Mouse (Mus musculus): Measurements from ENCODE around the gene Topaz1.

Gene Topaz1

DNA sequence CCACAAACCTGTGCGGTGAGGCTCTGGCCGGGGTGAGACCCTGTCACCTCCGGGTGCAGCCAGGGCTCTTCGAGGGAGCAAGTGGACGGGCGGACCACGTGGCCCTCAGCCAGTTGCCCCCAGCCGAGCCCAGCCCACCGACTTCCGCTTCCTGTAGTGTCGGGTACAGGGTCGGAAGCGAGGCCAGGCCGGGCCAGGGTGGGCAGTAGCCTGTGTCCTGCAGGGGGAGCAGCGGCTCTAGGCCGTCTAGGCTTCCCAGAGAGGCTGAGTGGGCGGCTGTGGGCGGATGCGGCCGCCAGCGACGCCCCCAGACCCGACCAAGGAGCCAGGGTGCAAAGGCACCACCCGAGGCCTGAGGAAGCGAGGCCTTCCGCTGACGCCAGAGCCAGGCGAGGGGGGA, at the start of gene Topaz1:
Gene Topaz1 (plus strand): TSS at position 287 of the 400 bp plus-strand sequence.
- in situ Hi-C loops (cut with MseI, MboI) = no loop called here

DNA sequence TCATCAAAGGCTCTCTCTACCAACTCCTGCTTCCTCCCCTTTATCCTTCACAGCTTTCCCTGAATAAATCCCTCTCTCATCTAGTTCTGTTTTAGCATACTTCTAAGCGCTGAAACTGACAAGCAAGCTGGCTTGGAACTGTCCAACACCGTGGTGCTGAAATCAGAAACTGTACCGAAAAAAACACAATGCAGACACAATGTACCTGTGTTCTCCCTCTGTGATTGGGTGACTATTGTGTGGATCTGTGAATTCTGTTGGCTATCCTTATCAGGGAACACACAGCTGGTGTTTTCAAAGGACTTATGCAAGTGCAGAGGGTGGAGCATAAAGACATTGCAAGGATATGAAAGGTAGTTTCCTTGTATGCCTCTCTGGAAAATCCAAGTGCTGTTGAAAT, 45.3 kb upstream of the Topaz1 start:
- in situ Hi-C loops (cut with MseI, MboI) = no loop called here

DNA sequence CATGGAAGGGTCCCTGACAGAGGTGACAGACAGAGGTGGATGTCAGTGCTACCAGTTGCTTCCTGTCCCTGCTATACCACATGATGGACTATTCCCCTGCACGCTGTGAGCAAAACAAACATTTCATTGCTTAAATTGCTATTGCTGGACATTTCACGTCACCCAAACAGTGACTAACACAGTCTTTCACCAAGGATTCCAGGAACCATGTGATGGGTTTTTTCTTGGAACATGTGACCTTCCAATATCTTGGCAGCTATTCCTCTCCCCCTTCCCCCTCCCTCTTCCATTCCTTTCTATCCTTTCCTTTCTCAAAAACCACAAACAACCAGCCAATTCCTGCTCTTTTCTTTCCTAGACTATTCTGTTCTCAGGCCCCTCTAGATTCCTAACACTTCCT, 33.3 kb upstream of the Topaz1 start:
- in situ Hi-C loops (cut with MseI, MboI) = no loop called here

DNA sequence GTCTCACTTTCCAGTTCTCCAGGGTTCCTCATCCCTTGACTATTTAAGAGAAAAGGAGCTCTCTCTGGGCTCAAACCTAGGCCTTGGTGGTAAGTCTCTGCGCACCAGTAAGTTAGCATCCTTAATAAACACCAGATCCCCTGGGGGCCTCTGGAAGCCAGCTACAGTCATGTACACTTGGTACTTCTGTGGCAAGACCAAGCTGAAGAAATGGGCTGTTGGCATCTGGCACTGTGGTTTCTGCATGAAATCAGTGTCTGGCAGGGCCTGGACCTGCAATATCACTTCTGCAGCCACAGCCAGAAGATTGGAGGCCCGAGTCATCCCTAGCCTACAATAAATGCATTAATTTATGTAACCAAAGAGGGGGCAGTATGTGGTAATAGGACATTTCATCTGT, 32.1 kb upstream of the Topaz1 start:
- in situ Hi-C loops (cut with MseI, MboI) = no loop called here

DNA sequence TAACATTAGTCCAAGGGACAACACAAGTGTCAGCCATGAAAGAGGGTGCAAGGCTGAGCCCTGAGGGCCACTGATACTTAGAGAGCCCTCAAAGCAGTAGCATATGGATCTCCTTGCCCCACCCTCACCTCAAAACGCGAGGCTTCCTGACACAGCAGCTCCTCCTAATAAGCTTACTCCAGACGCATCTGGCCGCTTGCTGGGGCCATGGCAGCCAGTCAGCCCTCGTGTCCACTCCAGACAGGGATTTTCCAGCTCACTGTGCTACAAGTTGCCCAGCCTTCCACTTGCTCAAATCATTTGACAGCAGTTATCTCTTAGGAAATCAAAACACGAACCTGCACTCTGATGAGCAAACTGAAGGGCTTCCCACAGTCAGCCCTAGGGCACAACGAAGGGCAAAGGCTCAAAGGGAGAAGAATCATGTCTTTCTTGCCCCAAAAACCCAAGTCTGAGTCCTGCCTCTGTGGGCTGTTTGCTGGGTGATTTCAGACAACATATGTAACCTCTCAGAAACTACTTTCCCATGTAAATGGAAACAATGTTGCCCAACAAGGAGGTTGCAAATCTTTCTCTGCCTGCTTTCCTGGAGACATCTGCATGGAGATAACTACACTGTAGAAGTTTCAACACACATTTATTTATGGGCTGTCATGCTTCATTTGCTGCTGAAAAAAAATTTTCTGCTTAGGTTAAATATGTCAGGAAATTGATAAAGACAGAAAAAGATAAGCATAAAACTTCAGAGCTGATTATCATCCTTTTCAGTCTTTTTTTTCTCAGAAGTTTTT, 30.8 kb upstream of the Topaz1 start:
- in situ Hi-C loops (cut with MseI, MboI) = no loop called here

DNA sequence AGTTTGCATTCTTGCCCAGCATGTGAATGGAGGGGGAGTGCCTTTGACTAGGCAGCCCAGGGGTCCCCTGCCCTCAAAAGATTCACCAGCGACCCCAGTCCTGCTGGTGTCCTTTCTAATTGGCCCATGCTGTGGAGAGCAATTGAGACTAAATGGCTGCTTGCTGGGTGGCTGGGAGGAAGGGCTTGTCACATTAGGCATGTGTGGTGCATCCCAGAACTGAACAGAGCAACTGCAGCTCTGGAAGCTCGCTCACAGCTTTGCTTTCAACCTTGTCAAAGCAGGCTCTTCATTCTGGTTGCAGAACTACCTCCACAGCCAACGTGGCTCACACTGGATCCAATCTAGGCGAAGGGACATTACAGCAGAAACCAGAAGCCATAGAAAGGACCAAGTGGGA, 24.9 kb upstream of the Topaz1 start:
- in situ Hi-C loops (cut with MseI, MboI) = loop anchor here in 1 of 2 experiments (10.0 kb wide), 1 partner anchor 107 kb away; no protein-coding TSS in a partner anchor

DNA sequence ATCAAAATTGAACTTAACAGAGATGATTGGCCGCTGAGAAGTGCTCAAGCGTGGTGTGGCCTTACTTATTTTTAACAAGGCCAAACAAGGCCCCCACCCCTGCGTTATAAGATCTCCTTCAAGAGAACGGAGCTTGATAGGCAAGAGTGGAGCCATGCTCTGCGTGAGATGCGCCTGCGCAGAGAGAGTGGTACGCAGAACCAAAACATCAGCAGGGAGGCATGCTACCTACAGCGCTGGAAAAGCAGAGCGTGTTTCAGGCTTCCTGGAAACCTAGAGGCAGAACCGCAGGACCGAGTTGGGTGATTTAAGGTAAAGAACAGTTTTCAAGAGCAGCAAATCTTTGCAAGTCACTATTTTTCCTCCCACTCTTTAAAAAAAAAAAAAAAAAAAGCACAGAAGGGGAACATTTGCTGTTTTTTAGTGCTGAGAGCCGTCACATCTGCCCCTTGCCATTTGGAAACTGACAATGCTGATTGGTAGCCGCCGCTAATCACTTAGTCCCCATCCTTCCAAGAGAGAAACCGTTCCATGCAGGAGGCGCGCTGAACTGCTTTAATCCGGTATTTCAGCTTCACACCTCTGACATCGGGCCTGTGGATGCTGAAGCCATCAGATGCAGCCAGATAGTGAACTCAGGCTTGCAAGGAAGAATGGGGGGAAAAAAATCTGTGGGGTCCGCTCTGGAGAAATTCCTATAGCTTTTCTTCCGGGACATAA, 21.9 kb upstream of the Topaz1 start:
- in situ Hi-C loops (cut with MseI, MboI) = loop anchor here in 1 of 2 experiments (10.0 kb wide), 1 partner anchor 110 kb away; no protein-coding TSS in a partner anchor

DNA sequence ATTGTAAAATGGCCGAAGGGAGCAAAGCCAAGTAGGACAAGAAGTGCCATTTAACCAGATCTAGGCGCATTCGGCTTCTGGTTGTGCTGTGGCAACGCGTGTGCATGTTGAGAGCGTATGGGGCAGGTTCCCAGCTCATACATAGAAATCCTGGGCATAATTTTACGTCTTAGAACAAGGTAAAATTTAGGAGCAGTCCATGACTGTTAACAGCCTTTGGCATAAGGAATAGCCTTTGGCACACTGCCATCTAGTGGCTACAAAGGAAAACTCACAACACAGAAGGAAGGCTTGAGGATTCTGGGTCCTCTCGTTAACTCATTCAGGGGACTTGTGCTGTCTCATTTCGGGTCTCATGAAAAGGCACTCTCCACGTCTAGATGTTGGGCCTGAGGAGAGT, 17.6 kb upstream of the Topaz1 start:
- in situ Hi-C loops (cut with MseI, MboI) = loop anchor here in 1 of 2 experiments (10.0 kb wide), 1 partner anchor 115 kb away; no protein-coding TSS in a partner anchor

DNA sequence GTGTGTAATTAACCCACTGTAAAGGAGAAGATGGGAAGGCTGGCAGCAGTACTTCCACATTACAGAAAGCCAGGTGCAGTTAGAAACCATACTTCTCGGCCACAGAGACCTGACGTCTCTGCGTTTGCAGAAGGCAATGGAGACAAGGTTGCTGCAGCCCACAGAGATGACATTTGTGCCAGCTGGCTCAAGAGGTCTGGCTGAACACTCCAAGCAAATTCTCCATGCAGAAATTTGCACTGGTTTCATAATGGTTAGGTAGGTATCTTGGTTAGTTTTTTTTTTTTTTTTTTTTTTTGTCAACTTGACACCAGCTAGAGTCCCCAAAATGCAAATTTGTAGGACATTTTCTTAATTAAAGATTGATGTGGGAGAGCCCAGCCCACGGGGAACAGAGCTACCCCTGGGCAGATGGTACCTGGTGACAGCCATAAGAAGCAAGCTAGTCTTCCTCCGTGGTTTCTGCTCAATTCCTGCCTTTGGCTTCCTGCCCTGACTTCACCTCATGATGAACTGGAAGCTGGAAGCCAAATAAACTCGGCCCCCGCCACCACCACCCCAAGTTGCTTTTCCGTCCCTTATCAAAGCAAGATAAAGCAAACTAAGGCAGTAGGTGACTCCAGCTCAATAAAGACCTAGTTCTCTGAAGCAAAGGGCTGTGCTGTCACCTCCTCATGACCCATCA, 14.9 kb upstream of the Topaz1 start:
- in situ Hi-C loops (cut with MseI, MboI) = no loop called here

DNA sequence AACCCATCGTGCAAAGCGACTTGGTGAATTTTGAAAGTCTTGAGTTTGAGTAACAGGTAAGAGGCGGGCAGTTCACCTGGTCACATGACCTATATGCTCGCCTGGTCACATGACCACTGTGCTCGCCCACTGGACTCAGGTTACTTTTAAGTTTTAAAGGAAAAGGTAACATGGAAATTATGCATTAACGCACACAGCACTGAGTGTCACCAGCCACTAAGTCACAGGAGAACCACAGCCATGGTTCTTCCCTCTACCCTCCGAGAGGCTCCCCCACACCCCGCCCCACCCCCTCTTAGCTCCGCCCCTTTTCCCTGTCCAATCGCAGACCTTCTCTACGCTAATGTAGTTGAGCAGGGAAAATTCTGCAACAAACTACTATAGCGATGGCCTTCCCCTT, 13.9 kb upstream of the Topaz1 start:
- in situ Hi-C loops (cut with MseI, MboI) = no loop called here

DNA sequence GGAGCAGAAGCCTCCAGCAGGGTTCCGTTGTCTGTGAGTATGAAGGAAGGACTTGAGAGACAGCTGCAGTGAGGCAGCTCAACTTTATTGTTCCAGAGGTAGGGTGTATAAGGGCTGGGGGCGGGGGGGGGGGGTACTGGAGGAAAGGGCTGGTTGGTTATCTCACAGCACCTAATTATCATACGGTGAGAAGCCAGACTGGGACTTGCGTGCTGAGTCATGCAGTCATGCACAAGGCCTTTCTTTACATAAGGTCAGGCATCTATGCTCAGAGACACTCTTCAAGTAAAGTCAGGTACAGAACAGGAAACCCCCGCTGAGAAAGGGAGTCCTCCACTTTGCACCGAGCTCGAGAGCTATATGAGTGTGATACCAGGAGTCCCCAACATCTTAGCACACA, 12.2 kb upstream of the Topaz1 start:
- in situ Hi-C loops (cut with MseI, MboI) = no loop called here

DNA sequence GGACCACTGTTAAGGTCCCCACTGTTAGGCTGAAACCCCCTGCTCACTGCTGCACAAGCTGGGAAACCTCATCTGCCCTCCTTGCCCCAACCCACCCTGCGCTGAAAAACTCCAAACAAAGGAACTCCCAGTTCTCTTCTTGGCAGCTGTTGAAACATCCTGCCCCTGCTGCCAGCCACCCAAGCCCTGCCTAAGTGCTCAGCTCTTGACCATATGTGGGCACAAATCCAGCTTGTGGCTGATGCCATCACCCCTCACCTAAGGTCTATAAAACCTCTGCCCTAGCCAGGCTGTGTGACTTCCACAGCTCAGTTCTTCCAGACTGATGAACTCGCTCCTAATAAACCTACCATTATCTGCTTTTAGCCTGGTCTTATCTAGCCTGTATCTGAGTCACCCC, 11.1 kb upstream of the Topaz1 start:
- in situ Hi-C loops (cut with MseI, MboI) = no loop called here

DNA sequence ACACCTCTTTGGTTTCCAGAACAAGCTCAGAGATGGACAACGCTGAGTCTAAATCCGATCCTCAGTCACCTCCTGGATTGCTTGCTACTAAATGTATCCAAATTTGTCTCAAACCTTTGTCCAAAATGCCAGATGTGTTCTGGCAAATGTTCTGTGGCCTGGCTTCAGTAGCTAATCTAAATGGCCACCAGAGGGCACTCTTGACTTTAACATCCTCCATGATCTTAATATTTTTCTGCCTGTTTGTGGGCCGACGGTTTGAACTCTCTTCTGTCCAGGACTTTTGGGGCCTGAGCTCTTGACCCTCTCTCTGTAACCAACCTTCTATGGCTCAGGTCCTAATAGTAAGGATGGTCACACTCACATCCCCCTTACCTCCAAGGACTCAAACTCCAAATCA, 10.4 kb upstream of the Topaz1 start:
- in situ Hi-C loops (cut with MseI, MboI) = no loop called here

DNA sequence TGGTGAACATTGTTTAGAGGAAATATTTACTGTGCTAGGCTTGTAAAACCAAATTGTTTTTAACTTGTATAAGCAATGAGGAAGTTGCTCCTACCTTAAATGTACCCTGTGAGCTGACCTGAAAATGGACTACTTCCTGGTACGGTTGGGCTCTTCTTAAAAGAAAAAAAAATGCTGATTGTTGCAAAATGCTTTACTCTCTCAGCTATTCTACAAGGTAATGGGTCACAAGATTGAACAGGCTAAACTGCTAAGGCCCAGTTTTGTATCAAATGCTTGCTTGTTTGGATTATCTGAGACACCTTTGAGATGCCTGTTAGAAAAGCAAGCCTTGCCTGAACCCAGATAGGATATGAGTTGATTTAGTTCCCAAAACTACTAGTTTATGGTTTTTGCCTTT, 1.3 kb upstream of the Topaz1 start:
- in situ Hi-C loops (cut with MseI, MboI) = no loop called here

DNA sequence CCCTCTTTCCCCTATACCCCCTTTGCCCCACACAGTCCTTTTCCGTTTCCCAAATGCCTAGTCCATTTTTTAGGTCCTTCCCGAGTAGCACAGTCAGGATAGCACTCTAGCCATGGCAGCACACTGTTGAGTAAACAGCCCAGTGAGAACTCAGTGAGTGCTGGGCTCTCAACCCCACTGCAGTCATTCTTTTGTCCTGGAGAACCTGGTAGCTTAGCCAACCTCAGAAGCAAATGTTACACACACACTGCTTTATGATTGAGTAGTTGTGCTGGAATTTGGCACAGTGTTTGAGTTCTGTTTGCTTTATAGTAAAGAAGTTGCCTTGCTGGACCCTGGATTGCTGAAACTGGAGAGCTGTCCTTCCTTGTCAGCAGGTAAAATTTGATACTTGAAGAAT, 10.5 kb downstream of the Topaz1 start:
- in situ Hi-C loops (cut with MseI, MboI) = no loop called here

DNA sequence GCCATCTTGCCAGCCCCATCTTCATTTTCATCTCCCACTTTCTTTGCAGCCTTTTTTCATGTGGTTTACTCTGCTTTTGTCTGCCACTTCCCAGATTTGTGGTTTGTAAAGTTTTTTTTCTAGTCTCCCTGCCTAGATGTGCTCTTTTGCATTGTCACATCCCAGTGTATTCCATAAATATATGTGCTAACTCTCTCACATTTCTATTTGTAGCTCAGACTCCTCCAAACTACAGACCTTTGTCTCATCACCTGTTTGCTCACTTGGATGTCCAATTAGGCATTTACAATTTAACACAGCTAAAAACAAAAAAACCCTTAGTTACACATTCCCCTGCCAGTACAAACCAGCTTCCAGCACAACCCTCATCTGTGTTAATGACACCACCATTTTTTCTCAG, 13.0 kb downstream of the Topaz1 start:
- in situ Hi-C loops (cut with MseI, MboI) = no loop called here

DNA sequence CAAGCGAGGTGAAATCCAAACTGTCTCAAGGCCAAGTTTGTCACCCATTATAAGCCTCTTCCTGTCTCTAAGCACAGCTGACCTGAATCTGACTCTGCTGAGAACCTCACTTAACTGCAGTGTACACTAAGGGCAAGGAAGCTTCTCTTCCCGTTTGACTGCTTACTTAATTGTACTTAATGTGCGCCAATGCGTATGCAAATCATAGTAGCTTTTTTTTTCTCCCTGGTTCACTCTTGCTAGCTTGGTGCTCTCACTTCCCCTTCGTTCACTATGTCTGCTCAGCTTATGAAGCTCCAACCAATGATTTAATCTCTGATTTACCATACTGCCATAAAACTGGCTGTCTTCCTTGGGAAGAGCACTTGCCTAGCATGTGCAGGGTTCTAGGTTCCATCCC, 38.1 kb downstream of the Topaz1 start:
- in situ Hi-C loops (cut with MseI, MboI) = no loop called here

DNA sequence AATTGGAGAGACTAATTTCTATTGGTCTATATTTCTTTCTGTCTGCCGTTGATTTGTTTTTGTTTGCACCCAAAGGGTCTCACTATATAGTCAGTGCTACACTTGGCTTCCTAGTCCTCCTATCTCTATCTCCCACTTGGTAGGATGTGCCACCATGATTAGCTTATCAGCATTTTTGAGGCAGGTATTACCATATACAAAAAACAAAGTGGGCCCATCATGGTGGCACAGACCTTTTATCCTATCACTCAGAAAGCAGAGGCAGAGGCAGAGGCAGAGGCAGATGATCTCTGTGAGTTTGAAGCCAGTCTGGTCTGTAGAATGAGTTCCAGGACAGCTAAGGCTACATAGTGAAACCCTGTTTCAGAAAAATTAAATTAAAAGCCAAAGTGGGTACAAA, 39.4 kb downstream of the Topaz1 start:
- in situ Hi-C loops (cut with MseI, MboI) = no loop called here

DNA sequence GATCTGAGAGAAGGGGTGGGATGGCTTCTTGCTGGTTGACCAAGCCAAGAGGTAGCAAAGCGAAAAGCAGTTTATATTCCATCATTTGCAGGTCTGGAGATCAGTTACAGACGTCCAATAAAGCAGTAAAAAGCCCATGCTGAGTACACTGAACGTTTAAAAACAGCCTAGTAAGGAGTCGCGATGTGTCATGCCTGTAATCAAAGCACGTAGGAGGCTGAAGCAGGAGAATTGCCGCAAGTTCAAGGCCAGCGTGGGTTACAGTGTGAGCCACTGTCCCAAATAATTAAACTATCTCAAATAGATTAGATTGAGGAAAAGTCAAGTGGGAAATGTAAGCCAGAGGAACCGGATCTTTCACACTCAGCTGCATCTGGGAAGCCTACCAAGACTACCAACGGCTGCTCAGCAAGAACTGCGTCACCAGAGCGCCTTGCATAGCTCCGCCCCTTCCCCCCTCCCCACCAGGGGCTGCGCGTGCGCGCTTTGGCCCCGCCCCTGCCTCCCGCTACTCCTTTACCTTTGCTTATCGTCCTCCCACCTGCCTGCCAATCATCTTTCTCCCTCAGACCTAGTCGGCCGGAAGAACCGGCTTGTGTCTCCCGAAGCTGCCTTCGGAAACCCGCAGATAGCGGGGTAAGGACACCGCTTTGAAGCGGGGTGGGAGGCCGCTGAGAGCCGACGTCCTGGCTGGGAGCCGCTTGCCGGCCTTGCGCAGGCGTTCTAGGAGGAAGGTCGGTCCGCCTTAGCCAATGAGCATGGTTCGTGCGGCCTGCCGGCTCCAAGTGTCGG, 58.1 kb downstream of the Topaz1 start, which contains the start of gene Tcaim:
Gene Tcaim (plus strand): TSS at position 487 of the 792 bp plus-strand sequence.
- in situ Hi-C loops (cut with MseI, MboI) = no loop called here

DNA sequence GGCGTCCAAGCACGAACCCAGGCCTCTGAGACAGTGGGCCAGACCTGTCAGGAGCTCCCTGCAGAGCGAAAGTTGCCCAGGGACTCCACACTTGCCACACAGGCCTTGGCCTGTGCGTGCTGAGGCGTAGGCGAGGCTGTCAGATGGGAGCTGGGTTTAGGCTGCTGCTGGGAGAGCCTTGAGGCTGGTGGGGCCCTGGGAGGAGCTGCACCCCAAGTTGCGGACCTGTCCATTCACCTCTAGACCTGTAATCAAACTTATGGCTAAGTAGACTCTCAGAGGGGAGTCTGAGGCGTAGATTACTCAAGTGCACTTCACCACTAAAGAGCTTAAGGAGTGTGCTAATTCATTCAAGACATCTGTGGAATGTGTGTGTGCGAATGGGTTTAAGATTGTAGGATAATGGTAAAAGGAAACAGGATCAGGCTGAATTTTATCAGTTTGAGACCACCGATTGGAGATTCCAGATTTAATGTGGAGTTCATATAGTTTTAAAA, 58.7 kb downstream of the Topaz1 start:
- in situ Hi-C loops (cut with MseI, MboI) = no loop called here

DNA sequence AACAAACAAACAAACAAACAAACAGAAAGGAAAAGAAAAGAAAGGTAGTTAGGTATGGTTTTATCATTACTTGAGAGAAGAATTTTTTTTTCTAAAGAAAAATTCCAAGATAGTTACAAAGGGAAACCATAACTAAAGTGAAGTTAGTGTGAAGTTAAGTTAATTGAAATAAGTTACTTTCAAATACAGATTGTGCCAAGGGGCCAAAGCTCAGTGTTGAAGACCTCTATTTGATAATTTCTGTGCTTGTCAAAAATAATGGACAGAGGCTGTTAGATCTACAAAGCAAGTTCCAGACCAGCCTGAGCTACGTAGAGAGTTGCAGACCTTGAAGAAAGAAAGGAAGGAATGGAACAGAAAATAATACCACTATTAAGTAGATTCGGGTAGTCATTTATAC, 60.0 kb downstream of the Topaz1 start:
- in situ Hi-C loops (cut with MseI, MboI) = no loop called here
